Mouse (Mus musculus): ENCODE measurements around the gene Cnot1. TPM values are rescaled to one million over a fixed set of nuclear protein-coding genes. Genes with fewer than 3 reads are reported as not detected.

Gene Cnot1
- polyA plus RNA-seq, 1 experiment, result 94.5 TPM

- no peaks in the 10 kb centered on the region for H3K4me1 ChIP-seq (ENCODE audit: control insufficient read depth, insufficient read depth, low read length)
- H3K4me3 ChIP-seq (replicated peaks; ENCODE audit: extremely low read depth, low read depth, low read length), result no peak overlapping the region
- 72% methylated on average over 6 of the region's 6 CpGs for WGBS
- TF ChIP-seq CTCF (IDR thresholded peaks at IDR 0.05; ENCODE audit: insufficient read depth, low read length), result no peak
- TF ChIP-seq POLR2A (IDR thresholded peaks at IDR 0.05; ENCODE audit: borderline replicate concordance, extremely low read depth, low read depth, low read length), result no peak
- no peak for DNase-seq
These were observed 14.0 kb upstream of the Cnot1 start for GRCm38 (mm10) chr8:95821266-95821665.

- no peaks in the 10 kb centered on the region for H3K4me1 ChIP-seq (ENCODE audit: control insufficient read depth, insufficient read depth, low read length)
- 18% methylated on average over 1 of the region's 1 CpGs for WGBS
- no peak overlapping the region for H3K4me3 ChIP-seq (replicated peaks; ENCODE audit: extremely low read depth, low read depth, low read length)
- DNase-seq, result no peak
- no peak for TF ChIP-seq POLR2A (IDR thresholded peaks at IDR 0.05; ENCODE audit: borderline replicate concordance, extremely low read depth, low read depth, low read length)
- TF ChIP-seq CTCF (IDR thresholded peaks at IDR 0.05; ENCODE audit: insufficient read depth, low read length), result no peak
These were observed 10.9 kb upstream of the Cnot1 start for GRCm38 (mm10) chr8:95818211-95818610.

DNA sequence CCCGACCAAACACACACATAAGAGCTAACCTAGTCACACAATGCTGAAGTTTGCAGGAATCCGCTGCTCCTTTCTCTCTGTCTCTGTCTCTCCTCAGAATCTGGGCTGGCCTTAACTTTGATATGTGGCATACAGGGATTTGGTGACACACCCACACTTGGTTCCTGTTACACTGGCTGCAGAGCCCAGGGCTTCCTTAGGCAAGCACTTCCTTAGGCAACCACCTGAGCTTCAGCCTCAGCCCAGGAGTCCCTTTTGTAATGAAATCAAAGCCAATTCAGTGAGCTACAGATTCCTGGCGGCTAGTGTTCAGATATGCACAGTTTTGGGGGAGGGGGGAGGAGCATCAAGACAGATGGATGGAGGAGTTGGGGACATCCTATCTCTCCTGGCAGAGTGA, 10.3 kb upstream of the Cnot1 start:
- 75% methylated on average over 3 of the region's 3 CpGs for WGBS
- no peak for DNase-seq
- H3K4me3 ChIP-seq (replicated peaks; ENCODE audit: extremely low read depth, low read depth, low read length), result no peak overlapping the region
- no peak for TF ChIP-seq CTCF (IDR thresholded peaks at IDR 0.05; ENCODE audit: insufficient read depth, low read length)
- no peak for TF ChIP-seq POLR2A (IDR thresholded peaks at IDR 0.05; ENCODE audit: borderline replicate concordance, extremely low read depth, low read depth, low read length)
- H3K4me1 ChIP-seq (ENCODE audit: control insufficient read depth, insufficient read depth, low read length), result no peaks in the 10 kb centered on the region

DNA sequence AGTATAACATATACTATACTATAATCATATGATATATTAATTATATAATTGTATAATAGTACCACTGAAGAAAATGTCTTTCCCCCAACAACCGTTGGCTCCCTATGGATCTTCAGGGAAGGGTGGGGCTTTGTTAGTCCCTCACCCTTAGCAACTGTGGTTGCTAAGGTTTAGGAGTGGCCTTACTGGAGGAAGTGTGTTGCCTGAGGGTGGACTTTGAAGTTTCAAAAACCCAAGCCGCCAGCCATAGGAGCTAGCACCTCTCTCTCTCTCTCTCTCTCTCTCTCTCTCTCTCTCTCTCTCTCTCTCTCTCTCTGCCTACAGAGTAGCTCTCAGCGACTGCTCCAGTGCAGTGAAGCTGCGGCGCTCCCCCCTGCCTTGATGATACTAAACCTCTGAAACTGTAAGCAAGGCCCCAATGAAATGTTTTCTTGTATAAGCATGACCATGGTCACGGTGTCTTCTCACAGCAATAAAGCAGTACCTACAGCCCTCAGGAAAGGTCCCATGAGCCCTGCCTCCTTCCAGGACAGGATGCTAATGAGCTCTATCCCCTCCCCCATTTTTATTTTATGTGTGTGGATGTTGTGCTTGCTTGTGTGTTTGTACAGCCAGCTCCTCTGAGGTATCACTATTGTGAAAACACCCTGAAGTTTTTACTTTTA, 8.9 kb upstream of the Cnot1 start:
- Histone ChIP-seq H3K4me3 (replicated peaks; ENCODE audit: extremely low read depth, low read depth, low read length) (no peak overlapping the region), H3K4me1 (ENCODE audit: control insufficient read depth, insufficient read depth, low read length) (no peaks in the 10 kb centered on the region)
- 45% methylated on average over 6 of the region's 6 CpGs for WGBS
- no peak for DNase-seq
- TF ChIP-seq POLR2A (IDR thresholded peaks at IDR 0.05; ENCODE audit: borderline replicate concordance, extremely low read depth, low read depth, low read length) (no peak), CTCF (IDR thresholded peaks at IDR 0.05; ENCODE audit: insufficient read depth, low read length) (no peak)

GRCm38 (mm10) chr8:95810184-95810591, 2.9 kb upstream of the Cnot1 start:
- Histone ChIP-seq H3K4me3 (replicated peaks; ENCODE audit: extremely low read depth, low read depth, low read length) (no peak overlapping the region), H3K4me1 (ENCODE audit: control insufficient read depth, insufficient read depth, low read length) (peaks cover 9% of the 10 kb centered on the region)
- no peak for TF ChIP-seq CTCF (IDR thresholded peaks at IDR 0.05; ENCODE audit: insufficient read depth, low read length)
- TF ChIP-seq POLR2A (IDR thresholded peaks at IDR 0.05; ENCODE audit: borderline replicate concordance, extremely low read depth, low read depth, low read length), result no peak
- DNase-seq, result peak; percentile 40
- 35% methylated on average over 3 of the region's 3 CpGs for WGBS

- TF ChIP-seq POLR2A (IDR thresholded peaks at IDR 0.05; ENCODE audit: borderline replicate concordance, extremely low read depth, low read depth, low read length) (no peak), CTCF (IDR thresholded peaks at IDR 0.05; ENCODE audit: insufficient read depth, low read length) (no peak)
These were observed 1.9 kb upstream of the Cnot1 start for GRCm38 (mm10) chr8:95809116-95809515.

GRCm38 (mm10) chr8:95808631-95809030, 1.4 kb upstream of the Cnot1 start:
- Histone ChIP-seq H3K4me3 (replicated peaks; ENCODE audit: extremely low read depth, low read depth, low read length) (no peak overlapping the region), H3K4me1 (ENCODE audit: control insufficient read depth, insufficient read depth, low read length) (peaks cover 13% of the 10 kb centered on the region)
- WGBS, result 76% methylated on average over 4 of the region's 4 CpGs
- TF ChIP-seq CTCF (IDR thresholded peaks at IDR 0.05; ENCODE audit: insufficient read depth, low read length) (no peak), POLR2A (IDR thresholded peaks at IDR 0.05; ENCODE audit: borderline replicate concordance, extremely low read depth, low read depth, low read length) (no peak)
- DNase-seq, result no peak

More at GRCm38 (mm10) chr8:95809116-95809515, 1.9 kb upstream of the Cnot1 start:
- 67% methylated on average over 5 of the region's 5 CpGs for WGBS
- no peak for DNase-seq
- Histone ChIP-seq H3K4me3 (replicated peaks; ENCODE audit: extremely low read depth, low read depth, low read length) (no peak overlapping the region), H3K4me1 (ENCODE audit: control insufficient read depth, insufficient read depth, low read length) (peaks cover 13% of the 10 kb centered on the region)

DNA sequence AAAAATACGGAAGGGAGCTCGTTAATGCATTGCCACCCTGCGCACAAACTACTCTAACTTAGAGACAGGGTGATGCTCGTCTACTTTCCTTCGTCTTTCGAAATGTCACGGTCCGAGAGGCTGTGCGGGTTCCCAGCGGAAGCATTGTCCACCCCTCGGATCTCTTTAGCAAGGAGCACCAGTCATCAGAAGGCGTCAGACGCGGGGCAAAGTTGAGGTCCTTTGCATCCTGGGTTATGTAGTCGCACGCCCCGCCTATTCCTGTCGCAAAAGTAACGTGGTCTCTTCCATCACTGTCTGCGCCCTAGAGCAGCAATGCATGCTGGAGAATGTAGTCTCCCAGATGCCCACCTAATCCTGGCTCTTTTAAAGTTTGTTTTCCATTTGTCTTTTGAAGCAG, 597 bp upstream of the Cnot1 start:
- WGBS, result under 1% methylated on average over 20 of the region's 20 CpGs
- TF ChIP-seq CTCF (IDR thresholded peaks at IDR 0.05; ENCODE audit: insufficient read depth, low read length) (no peak), POLR2A (IDR thresholded peaks at IDR 0.05; ENCODE audit: borderline replicate concordance, extremely low read depth, low read depth, low read length) (peak; percentile 84; the same call in 1 of the 2 replicates)
- Histone ChIP-seq H3K4me3 (replicated peaks; ENCODE audit: extremely low read depth, low read depth, low read length) (peak overlapping the region; percentile 69), H3K4me1 (ENCODE audit: control insufficient read depth, insufficient read depth, low read length) (peaks cover 13% of the 10 kb centered on the region)
- DNase-seq, result peak; percentile 89

GRCm38 (mm10) chr8:95806461-95807191, 638 bp downstream of the Cnot1 start:
- Histone ChIP-seq H3K4me3 (replicated peaks; ENCODE audit: extremely low read depth, low read depth, low read length) (peak overlapping the region; percentile 99), H3K4me1 (ENCODE audit: control insufficient read depth, insufficient read depth, low read length) (peaks cover 13% of the 10 kb centered on the region)
- TF ChIP-seq POLR2A (IDR thresholded peaks at IDR 0.05; ENCODE audit: borderline replicate concordance, extremely low read depth, low read depth, low read length) (no peak), CTCF (IDR thresholded peaks at IDR 0.05; ENCODE audit: insufficient read depth, low read length) (no peak)
- DNase-seq, result peak; percentile 28
- under 1% methylated on average over 67 of the region's 69 CpGs for WGBS

GRCm38 (mm10) chr8:95805482-95805881, 1.8 kb downstream of the Cnot1 start:
- Histone ChIP-seq H3K4me1 (ENCODE audit: control insufficient read depth, insufficient read depth, low read length) (peaks cover 14% of the 10 kb centered on the region), H3K4me3 (replicated peaks; ENCODE audit: extremely low read depth, low read depth, low read length) (no peak overlapping the region)
- 35% methylated on average over 2 of the region's 2 CpGs for WGBS
- TF ChIP-seq POLR2A (IDR thresholded peaks at IDR 0.05; ENCODE audit: borderline replicate concordance, extremely low read depth, low read depth, low read length) (no peak), CTCF (IDR thresholded peaks at IDR 0.05; ENCODE audit: insufficient read depth, low read length) (no peak)
- no peak for DNase-seq

All from lung, adult 2 months (tissue).